Mouse (Mus musculus) cerebellum, adult 18-20 months (tissue): ENCODE data around the gene Chd4.

ENCODE experiments used
- DNase-seq, 2 experiments: peaks; one replicate each; pipeline ENCODE4 v3.0.0; 2021

Chd4 gene

DNA sequence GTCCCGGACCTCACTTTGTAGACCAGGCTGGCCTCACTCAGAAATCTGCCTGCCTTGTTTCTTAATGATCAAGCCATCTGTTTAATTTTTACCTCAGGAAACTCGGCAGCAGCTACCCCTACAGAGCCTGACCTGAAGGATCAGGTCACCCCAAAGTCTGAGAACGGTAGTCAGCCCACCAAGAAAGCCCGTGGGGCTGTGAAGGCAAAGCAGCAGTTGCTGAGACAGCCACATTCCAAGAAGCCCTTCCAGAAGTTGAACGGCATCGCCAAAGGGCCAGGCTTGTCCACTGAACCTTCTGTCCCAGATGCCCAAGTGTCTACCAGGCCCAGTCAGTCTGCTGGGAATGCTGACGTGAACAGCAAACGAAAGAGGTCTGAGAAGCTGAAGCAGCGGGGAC lies 48.1 kb downstream of the Chd4 start:
- DNase-seq: no peak

DNA sequence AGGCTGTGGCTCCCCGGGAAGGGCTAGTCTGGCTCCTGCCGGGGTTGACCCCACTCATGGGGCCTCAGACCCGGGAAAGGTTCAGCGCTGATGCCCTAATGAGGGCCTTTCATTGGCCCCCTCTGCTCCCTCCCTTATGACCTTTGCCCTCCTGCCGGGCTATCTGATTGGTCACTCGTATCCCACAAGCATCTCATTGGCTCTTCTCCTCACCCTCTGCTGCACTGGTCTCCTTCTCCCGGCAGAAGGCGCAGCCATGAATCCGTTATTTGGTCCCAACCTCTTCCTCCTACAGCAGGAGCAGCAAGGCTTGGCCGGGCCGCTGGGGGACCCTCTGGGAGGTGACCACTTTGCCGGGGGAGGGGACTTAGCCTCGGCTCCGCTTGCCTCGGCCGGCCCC lies 49.2 kb downstream of the Chd4 start, which contains the start of gene Iffo1:
Gene Iffo1 (plus strand): TSS at position 241 of the 400 bp plus-strand sequence.
- DNase-seq: peak; percentile 91 to 98

DNA sequence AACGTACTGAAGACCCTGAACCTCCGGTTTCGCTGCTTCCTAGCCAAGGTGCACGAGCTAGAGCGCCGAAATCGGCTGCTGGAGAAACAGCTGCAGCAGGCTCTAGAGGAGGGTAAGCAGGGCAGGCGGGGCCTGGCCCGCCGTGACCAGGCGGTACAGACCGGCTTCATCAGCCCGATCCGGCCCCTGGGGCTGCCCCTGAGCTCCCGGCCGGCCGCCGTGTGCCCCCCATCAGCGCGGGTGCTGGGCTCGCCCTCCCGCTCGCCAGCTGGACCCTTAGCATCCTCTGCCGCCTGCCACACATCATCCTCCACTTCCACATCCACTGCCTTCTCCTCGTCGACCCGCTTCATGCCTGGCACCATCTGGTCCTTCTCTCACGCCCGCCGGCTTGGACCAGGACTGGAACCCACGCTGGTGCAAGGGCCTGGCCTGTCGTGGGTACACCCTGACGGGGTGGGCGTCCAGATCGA lies 49.7 kb downstream of the Chd4 start:
- DNase-seq: peak; percentile 55 to 60

DNA sequence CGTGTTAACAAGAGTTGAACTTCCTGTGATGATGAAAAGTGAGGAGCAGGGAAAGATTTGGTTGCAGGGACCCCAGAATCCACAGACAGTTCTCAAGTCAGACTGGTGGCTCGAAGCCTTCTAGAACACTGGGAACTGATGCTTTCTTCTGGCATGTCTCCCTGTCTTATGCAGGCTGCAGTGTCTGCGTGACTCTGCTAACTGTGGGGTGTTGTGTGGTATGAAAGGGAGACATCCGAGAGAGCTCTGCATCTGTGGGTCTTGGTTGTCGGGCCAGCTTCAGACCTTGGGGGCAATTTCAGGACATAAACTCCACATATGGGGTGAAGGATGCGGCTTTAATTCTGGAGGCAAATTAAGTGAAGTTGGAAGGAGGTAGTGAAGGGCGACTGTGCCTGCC lies 50.4 kb downstream of the Chd4 start:
- no peak for DNase-seq

DNA sequence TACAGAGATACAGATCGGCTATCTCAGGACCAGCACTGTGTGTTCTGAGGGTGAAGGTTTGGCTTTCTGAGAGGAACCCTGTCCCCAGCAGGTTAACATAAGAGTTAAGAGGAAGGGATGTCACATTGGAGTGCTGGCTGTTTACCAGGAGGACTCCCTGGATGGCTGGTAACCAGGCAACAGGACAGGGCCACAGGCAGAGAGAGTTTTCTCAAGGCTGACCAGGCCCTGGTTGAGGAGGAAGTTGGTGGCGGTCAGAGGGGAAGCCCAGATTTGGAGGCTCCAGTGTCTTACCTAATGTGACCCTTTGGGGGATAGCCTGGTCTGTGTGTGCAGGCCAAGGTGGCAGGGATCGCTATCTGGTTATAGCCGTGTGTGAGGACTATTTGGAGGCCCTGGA lies 51.0 kb downstream of the Chd4 start:
- peak in 1 of 2 experiments; percentile 61 for DNase-seq

- DNase-seq: no peak
These were observed 51.5 kb downstream of the Chd4 start for GRCm38 (mm10) chr6:125147329-125147728.

DNA sequence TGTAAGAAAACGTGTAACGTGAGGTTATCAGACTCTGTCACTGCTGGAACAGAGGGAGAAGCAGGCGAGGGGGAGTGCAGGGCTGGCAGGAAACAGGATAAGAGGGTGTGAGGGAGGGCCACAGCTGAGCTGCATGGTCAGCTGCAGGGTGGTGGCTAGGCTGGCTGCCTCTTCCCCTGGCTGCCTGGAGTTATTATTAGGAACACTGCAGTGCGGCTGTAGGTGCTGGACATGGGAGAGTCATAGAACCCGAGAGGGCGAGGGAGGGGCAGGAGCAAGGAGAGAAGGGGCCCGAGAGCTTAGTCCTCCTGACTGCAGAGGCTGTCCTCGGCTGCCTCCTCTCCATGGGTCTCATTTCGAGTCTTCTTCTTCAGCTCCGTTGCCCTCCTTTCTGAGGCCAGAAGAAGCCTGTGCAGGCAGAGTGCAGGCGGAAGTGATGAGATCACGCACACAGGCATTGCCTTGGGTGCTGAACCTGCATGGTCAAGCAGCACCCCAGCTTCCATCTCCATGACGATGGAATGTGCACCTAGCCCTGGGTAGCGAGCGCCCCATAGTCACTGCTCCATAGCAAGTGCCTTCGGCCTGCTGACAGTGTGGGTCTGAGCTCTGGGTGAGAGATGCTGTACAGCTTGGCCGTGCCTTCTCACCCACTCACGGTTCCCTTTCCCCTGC lies 52.6 kb downstream of the Chd4 start:
- peak; percentile 63 to 64 for DNase-seq

- peak; percentile 41 to 51 for DNase-seq
These were observed 53.3 kb downstream of the Chd4 start for GRCm38 (mm10) chr6:125148926-125149568.

DNA sequence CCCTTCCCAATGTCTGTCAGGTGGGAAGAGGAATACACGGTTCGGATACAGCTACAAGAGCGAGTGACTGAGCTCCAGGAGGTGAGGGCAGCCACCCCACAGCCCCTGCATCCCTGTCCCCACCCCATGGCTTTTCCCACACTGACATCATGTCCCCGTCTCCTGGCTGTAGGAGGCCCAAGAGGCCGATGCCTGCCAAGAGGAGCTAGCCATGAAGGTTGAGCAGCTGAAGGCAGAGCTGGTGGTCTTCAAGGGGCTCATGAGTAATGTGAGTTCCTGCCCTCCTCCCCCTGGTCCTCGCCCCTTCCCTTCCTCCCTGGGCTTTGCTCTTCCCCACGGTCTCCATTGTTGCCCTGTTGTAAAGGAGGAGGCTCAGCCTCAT lies 53.8 kb downstream of the Chd4 start:
- no peak for DNase-seq

GRCm38 (mm10) chr6:125152212-125153017 lies 56.6 kb downstream of the Chd4 start:
- no peak for DNase-seq

DNA sequence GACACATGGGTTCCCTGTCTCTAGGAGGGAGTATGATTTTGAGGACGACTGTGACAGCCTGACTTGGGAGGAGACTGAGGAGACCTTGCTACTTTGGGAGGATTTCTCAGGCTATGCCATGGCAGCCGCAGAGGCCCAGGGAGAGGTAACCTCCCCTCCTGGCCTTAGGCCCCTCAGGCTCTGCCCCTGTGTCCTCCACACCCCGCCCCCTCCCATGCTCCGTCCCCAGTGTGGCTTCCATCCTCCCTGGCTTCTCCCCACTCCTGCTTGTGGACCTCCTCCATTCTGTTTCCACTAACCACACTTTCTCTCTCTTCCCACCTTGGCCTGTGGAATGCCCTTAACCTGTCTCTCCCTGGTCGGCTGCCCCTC lies 57.2 kb downstream of the Chd4 start:
- DNase-seq: no peak

DNA sequence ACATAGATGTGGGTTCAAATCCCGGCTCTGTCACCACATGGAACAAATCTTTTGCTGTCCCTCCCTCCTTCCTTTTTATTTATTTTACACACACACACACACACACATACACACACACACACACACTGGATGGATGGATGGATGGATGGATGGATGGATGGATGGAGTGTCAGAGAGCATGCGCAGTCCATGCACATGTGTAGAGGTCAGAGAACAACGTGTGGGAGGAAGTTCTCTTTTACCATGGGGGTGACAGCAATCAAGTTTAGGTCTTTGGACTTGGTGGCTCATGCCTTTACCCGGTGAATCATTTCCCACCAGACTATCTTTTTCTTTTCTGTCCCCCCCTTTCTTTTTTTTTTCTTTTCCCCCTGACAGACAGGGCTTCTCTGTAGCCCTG lies 57.9 kb downstream of the Chd4 start:
- DNase-seq: no peak

- peak in 1 of 2 experiments; percentile 45 for DNase-seq
These were observed 58.8 kb downstream of the Chd4 start for GRCm38 (mm10) chr6:125154550-125154949.

DNA sequence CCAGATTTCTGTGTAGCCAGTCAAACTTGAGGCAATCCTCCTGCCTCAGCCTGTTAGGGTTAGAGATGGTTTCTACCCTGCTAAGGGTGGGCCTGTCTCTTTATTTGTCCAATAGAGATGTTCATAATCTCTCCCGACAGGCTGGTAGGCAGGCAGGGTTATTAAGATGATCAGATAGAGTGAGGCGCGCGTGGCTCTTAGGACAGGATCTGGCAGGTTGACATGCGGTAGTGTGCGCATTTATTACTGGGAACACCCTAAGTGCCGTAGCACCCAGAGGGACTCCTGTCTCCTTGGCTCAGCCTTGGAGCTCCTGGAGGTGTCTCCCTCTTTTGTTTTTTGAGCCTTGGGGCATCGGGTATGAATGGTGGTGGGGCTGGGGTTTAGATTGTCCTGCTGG lies 59.5 kb downstream of the Chd4 start:
- no peak for DNase-seq

- DNase-seq: no peak
These were observed 60.7 kb downstream of the Chd4 start for GRCm38 (mm10) chr6:125156491-125156890.

DNA sequence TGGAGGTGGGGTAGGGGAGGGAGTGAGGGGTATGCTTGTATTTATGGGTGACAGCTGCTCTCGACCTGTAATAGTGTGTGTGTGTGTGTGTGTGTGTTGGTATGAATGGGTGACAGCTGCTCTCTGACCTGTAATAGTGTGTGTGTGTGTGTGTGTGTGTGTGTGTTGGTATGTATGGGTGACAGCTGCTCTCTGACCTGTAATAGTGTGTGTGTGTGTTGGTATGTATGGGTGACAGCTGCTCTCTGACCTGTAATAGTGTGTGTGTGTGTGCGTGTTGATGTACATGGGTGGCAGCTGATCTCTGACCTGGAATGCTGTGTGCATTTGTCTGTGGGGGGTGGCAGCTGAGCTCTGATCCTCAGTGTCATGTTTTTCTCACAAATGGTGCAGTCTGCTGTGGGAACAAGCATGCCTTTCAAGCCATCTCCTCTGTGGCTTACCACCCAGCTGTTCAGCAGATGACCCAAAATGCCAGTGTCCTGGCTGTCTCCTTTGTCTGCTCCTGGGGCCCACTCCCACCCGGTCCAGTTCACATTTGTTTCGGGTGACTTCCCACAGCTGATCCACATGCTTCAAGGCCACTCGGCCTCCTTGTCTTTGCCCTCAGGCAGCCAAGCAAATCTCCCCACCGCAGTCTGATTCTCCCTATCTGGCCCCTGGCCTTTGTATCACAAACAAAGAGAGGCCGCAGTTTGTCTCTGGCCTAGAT lies 61.3 kb downstream of the Chd4 start:
- no peak for DNase-seq

GRCm38 (mm10) chr6:125158944-125159492 lies 63.2 kb downstream of the Chd4 start:
- no peak for DNase-seq

DNA sequence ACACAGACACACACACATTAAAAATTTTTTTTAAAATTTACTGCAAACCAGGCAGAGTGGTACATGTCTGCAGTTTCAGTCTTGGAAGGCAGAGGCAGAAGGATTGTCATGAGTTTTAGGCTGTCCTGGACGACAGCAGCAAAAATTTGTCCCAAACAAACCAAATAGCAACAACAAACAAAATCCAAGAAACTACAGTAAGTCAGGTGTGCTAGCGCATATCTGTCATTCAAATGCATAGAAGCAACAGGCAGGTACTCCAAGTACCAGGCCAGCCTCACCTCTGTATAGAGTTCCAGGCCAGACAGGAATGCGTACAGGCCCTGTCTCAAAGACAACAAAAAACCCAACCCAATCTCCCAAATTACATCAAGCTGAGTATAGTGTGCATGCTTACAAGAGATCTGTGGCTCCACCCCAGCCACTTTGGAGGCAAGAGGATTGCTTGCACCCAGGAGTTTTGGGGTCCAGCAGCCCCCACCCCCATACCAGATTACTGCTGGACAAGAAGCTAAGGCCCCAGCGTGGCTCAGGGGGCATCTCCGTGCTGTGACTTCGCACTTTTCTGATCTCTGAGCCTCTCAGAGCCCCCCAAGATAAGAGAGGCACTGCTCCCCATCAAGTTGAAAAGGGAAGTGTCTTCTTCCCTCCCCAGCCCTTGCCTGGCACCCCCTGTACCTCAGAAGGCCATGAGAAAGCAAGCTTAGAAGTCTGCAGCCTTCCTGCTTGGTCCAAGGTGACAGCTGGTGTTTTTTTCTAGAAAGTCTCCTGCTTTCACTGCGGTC lies 64.2 kb downstream of the Chd4 start:
- DNase-seq: no peak

- DNase-seq: no peak
These were observed 64.7 kb downstream of the Chd4 start for GRCm38 (mm10) chr6:125160558-125160853.

- peak in 1 of 2 experiments; percentile 37 for DNase-seq
These were observed 65.3 kb downstream of the Chd4 start for GRCm38 (mm10) chr6:125160854-125161760.

DNA sequence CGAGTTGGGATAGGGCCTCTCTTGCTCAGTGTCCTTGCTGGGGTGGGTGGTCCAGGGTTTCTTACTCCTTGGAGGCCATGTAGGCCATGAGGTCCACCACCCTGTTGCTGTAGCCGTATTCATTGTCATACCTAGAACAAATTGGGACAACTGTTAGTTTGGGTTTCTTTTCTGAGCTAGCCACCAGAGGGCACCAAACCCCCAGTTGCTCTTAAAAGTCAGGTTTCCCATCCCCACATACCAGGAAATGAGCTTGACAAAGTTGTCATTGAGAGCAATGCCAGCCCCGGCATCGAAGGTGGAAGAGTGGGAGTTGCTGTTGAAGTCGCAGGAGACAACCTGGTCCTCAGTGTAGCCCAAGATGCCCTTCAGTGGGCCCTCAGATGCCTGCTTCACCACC lies 66.2 kb downstream of the Chd4 start:
- DNase-seq: peak; percentile 65 to 74
